Mouse (Mus musculus): ENCODE measurements at regions not wholly inside any gene's neighbourhood (a gene's known extent, or its start where the extent isn't known, plus 50 kb on each side); places are given as distances from the start of the nearest gene placed in this dataset.

- DNase-seq (ENCODE audit: low spot score in 2 of 2) = no peak
These were observed 111.3 kb upstream of the Vrk1 start for GRCm38 (mm10) chr12:105898580-105899293.

- DNase-seq (ENCODE audit: low spot score in 2 of 2) = no peak
These were observed 110.6 kb upstream of the Vrk1 start for GRCm38 (mm10) chr12:105899294-105899909.

DNA sequence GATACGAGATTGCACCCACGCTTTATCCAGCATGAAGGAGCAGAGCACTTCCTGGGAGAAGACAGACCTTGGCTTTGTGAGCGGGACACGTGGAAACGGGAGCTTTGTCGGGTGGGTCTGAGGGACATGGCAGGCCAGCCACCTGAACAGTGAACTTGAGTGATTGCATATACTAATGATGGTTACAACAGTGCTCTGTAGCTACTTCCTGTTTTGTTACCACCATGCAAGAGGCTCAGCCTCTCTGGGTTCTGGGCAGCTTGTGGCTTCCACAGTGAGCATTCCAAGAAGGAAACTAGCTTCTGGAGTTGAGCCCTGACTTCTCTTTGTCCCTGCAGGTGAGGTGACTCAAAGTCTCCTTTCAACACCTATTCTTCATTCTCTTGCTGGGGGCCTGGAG lies 109.5 kb upstream of the Vrk1 start:
- no peak for DNase-seq (ENCODE audit: low spot score in 2 of 2)

- no peak for DNase-seq (ENCODE audit: low spot score in 2 of 2)
These were observed 107.0 kb upstream of the Vrk1 start for GRCm38 (mm10) chr12:105903072-105903471.

DNA sequence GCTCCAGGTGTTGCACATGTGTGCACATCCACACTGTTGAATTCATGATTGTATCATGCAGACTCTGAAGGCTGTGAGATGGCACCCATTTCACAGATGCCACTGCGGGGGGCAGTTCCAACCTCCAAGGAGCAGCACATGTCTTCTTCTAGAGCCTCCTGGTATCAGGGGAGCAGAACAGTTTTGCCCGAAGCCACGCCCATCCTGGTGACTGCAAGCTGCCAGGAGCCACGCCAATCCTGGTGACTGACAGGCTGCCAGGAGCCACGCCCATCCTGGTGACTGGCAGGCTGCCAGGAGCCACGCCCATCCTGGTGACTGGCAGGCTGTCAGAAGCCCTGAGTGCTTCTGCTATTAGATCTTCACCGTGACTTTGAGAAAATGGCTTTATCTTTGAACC lies 103.4 kb upstream of the Vrk1 start:
- DNase-seq (ENCODE audit: low spot score in 2 of 2) = no peak

- no peak for DNase-seq (ENCODE audit: low spot score in 2 of 2)
These were observed 102.0 kb upstream of the Vrk1 start for GRCm38 (mm10) chr12:105907851-105908620.

- no peak for DNase-seq (ENCODE audit: low spot score in 2 of 2)
These were observed 98.5 kb upstream of the Vrk1 start for GRCm38 (mm10) chr12:105911556-105911955.

DNA sequence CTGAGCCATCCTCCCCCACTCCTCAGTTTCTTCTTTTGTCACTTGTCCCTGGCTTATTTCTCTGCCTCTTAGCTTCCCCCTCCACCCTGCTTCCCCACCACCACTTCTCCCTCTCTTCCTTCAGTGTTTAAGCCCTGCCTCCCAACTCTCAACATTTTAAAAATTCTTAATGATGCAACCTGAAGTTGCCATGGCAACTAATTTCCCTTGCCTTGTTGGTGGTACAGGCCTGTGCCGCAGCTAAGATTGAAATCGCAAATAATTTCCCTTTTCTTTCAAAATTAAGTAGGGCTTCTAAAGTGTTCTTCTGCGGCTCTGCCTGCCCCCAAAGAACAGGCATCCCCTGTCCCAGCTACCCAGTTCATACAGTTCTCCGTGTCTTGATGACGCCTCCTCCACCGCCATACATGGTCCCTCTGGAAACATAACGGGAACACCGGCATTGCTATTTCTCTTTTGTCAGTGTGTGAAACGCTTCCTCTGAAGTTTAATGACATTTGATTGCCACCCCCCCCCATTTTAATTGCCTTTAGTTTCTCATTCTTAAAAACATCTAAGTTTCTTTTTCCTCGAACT lies 92.6 kb upstream of the Vrk1 start:
- no peak for DNase-seq (ENCODE audit: low spot score in 2 of 2)

GRCm38 (mm10) chr12:105918775-105919174 lies 91.3 kb upstream of the Vrk1 start:
- DNase-seq (ENCODE audit: low spot score in 2 of 2) = no peak

DNA sequence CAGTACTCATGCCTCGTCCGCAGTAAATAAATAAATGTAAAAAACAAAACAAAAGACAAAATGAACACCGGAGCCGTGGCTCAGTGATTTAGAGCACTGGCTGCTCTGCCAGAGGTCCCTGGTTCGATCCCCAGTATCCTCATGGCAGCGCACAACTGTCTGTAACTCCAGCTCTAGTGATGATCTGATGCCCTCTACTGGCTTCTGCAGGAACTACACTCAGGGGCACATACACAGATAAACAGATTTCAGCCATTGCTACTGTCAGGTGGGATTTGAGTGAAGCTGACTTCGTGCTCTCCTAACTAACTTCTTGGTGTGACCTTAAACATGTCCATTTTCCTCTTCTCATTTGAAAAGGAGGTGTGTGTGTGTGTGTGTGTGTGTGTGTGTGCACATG lies 82.8 kb upstream of the Vrk1 start:
- DNase-seq (ENCODE audit: low spot score in 2 of 2) = no peak

DNA sequence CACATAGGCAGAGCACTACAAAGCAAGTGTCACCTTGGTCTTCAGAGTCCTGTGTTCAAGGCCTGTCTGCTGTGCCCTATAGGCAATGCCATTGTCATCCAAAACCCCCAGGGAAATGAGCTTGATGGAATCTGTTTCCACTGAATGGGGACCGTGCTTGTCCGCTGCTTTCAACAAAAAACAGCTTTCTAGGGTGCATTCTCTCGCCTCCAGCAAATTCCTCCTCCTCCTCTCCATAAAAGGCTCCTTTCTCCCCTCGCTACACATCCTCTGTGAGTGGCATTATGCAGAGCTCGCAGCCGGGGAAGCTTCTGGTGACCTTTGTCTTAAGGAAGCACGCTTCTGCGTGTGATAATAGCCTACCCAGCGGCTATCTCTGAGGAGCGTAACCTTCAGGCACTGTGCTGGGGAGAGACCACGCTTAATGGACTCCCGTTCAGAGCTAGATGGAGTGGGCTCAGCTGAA lies 80.5 kb upstream of the Vrk1 start:
- no peak for DNase-seq (ENCODE audit: low spot score in 2 of 2)

DNA sequence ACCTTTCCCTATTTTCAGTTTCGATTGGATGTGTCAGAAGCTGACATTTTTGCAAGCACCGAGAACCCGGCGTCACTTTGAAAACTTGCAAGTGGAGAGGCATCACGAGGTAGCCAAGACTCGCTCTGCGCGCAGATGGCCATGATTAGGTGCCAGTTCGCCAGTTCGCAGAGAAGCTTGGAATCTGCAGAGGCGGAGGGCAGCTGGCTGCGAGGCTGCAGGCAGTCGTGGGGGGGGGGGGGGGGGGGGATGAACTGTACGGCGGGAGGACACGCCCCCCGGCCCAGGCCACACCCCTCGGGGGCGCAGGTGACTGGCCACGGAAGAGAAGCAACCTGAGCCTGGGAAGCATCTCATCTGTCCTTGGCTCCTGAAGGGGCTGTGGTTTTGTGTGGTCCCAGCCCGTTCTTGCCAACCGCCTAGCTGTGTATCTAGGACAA lies 74.6 kb upstream of the Vrk1 start:
- no peak for DNase-seq (ENCODE audit: low spot score in 2 of 2)

DNA sequence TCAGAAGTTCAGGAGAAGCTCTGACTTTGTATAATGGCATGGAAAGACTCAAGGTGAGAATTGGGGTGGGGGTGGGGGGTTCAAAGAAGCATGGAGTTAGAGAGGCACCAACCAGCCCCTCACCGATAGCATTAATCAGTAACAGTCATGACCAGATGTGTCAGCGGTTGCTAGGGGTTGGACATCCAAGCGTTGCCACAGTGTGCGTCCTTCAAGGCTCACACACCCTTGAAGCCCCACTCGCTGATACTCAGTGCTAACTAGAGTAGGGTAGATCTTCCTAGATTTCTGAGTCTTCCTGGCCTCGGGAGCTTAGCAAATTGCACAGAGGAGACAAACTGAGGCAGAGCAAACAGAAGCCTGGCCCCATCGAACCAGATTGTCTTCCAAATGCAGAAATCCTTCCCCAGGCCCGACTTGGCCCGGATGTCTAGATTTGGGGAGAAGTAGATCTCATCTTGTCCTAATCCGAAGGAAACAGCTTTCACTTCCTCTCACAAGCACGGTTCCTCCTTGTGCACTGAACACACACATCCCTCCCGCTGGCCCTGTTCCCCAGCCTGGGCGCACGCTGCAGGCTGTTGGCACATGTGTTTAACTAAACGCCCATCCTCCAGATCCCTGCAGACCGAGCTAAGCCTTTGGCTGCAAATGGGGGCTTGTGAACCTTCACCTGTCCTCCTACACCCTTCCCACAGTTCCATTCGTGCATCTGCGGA lies 73.1 kb upstream of the Vrk1 start:
- DNase-seq (ENCODE audit: low spot score in 2 of 2) = no peak

- DNase-seq (ENCODE audit: low spot score in 2 of 2) = no peak
These were observed 67.6 kb upstream of the Vrk1 start for GRCm38 (mm10) chr12:105942136-105943076.

GRCm38 (mm10) chr12:105943077-105943433 lies 67.0 kb upstream of the Vrk1 start:
- no peak for DNase-seq (ENCODE audit: low spot score in 2 of 2)

DNA sequence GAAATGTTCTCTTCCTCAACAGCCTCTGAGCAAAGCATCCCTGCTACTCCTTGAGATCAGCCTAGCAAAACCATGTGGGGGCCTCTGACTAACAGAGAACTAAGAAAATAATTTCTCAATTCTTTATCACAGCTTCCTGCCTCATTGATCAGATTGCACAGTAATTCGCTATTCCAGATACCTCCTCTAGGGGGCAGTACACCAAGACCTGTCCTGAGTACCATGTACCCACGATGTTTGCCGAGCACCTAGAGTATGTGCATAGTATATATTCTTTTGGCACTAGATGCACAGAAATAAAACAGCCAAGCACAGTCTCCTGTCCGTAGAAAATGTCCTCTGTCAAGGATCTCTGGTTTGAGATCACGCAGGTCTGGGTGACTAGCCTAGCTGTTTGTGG lies 62.7 kb upstream of the Vrk1 start:
- DNase-seq (ENCODE audit: low spot score in 2 of 2) = no peak

GRCm38 (mm10) chr12:105948322-105948721 lies 61.7 kb upstream of the Vrk1 start:
- DNase-seq (ENCODE audit: low spot score in 2 of 2) = no peak

DNA sequence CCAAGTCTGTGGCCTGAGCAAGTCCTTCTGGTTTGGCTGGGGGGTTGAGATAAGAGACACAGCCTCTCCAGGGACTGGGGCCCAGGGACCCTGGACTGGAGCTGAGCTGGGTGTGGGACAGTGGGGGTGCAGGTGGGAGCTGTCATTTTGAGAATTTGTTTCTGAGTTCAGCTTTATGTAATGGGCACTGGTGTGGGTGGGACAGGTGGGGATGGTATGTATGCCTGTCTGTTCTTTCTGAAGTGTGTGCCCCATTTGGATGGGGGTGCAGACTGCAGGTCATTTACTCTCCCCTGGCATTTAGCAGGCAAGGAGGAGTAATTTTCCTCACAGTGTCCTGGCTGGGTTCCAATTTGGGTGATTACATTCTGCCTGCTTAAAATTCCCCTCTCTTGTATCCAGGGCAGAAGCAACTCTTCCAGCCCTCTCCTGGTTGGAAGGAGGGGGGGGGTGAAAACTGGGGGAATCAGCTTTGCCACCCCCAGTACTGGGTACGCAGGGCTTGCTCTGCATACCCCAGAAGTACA lies 54.2 kb upstream of the Vrk1 start:
- peak in 1 of 2 experiments; percentile 20 for DNase-seq (ENCODE audit: low spot score in 2 of 2)

- DNase-seq (ENCODE audit: low spot score in 2 of 2) = no peak
These were observed 50.3 kb upstream of the Vrk1 start for GRCm38 (mm10) chr12:105959756-105960155.

Data from adrenal gland, adult 18-20 months (tissue).